Comparison of ENCODE assay signal across 13 mouse cellular contexts in genomic region chr4:139570756-139571155, GRCm38 (mm10). TPM values are rescaled to one million over a fixed set of nuclear protein-coding genes. Genes with fewer than 3 reads are reported as not detected.
DNase-seq lines count a peak whose midpoint lies in the region; TF ChIP-seq lines count a peak whose summit lies in the region.
"Had no signal": no experiment of that assay in that cellular context is flagged by ENCODE, and none has a peak within 500 bp of the region (broad histone marks: within the 10 kb centered on the region; RNA-seq: fewer than 3 reads in every experiment).

No protein-coding gene starts in this region.

- peaks cover 5% of the 10 kb centered on the region; the same call in 1 of the 2 replicates for H3K4me1 ChIP-seq in kidney, adult 2 months (ENCODE audit: control insufficient read depth, insufficient read depth, low read length)

- DNase-seq in cerebellum, adult 8-10 months = peak; percentile 18
- DNase-seq in cerebellum, adult 18-20 months = no peak
- DNase-seq in kidney, adult 2 months = peak; percentile 25
- DNase-seq in kidney, adult 18-20 months = no peak
- DNase-seq in right cerebral cortex, postnatal 4 days = peak; percentile 25
- DNase-seq in right cerebral cortex, postnatal 10 days (ENCODE audit: low spot score in 2 of 2) = no peak
- peak; percentile 66 for DNase-seq in thymus, postnatal 4 days
- DNase-seq in urinary bladder, postnatal 14 days (ENCODE audit: low spot score) = no peak
- DNase-seq: right cerebral cortex, postnatal 14 days had no signal

- no peak overlapping the region for H3K4me3 ChIP-seq in kidney, adult 2 months (ENCODE audit: insufficient read depth, low read depth, low read length)
- H3K4me3 ChIP-seq: kidney, embryonic 15.5 days had no signal

- H3K27ac ChIP-seq in kidney, adult 2 months (ENCODE audit: insufficient read depth, low read depth, low read length) = no peak overlapping the region
- H3K27ac ChIP-seq: kidney, embryonic 15.5 days had no signal

- TF ChIP-seq POLR2A in kidney, adult 2 months (IDR thresholded peaks at IDR 0.05; ENCODE audit: low read depth, low read length) = no peak

- H3K27me3 ChIP-seq in kidney, adult 2 months (replicated peaks; ENCODE audit: control insufficient read depth, insufficient read depth, low read length) = no peaks in the 10 kb centered on the region

- H3K36me3 ChIP-seq in kidney, adult 2 months (ENCODE audit: control insufficient read depth, insufficient read depth, low read length) = no peaks in the 10 kb centered on the region
- H3K36me3 ChIP-seq: kidney, embryonic 15.5 days had no signal

- 73% methylated on average over 10 of the region's 10 CpGs for WGBS in kidney, adult 2 months

- peak; percentile 31 for TF ChIP-seq CTCF in kidney, adult 2 months (conservative IDR thresholded peaks at IDR 0.05; ENCODE audit: insufficient read depth, insufficient read length, low read depth, low read length)

RNA-seq across cellular contexts. Expression of gene Gm21969, which starts 32.2 kb away (rescaled TPM):
- polyA plus RNA-seq in kidney, adult 2 months (2012; rRNA removed) = 0.02 and 0.08 TPM in 2 replicates
- polyA plus RNA-seq: embryonic facial prominence, embryonic 14.5 days; kidney, embryonic 15.5 days; limb, embryonic 11.5 days; neural tube, embryonic 14.5 days had no signal

RNA-seq across cellular contexts. Expression of gene Iffo2, which starts 40.4 kb away (rescaled TPM):
- 3.4 and 3.6 TPM in 2 replicates for polyA plus RNA-seq in kidney, adult 2 months (2012; rRNA removed)

RNA-seq across cellular contexts. Expression of gene Aldh4a1, which starts 51.9 kb away (rescaled TPM):
- polyA plus RNA-seq in kidney, adult 2 months (2012; rRNA removed) = 517 and 605 TPM in 2 replicates

Comparison
In these comparisons a context has a peak if more than half of its experiments do, and no peak if none do; other contexts are left out.
1. DNase-seq: peak in cerebellum, adult 8-10 months (single experiment), kidney, adult 2 months (single experiment), right cerebral cortex, postnatal 4 days (single experiment) and thymus, postnatal 4 days (single experiment); none in cerebellum, adult 18-20 months (0 of 2), kidney, adult 18-20 months (single experiment), right cerebral cortex, postnatal 10 days (0 of 2) and urinary bladder, postnatal 14 days (single experiment).